Mouse (Mus musculus) naive thymus-derived CD4-positive, alpha-beta T cell, adult 5 months (primary cell): ENCODE measurements around the gene Chd1l. TPM values are rescaled to one million over a fixed set of nuclear protein-coding genes. Genes with fewer than 3 reads are reported as not detected.

ENCODE experiments used
- polyA plus RNA-seq: library from polyadenylated mRNA; unstranded; fragments of 100-300 nt; shearing (Covaris generic); gene quantifications from one replicate; pipeline ENCODE4 v1.2.1, GENCODE M21; 2017

Gene Chd1l
- 46.9 TPM for polyA plus RNA-seq

GRCm38 (mm10) chr3:97609845-97610410 is at the start of gene Chd1l:
Chd1l (minus strand) TSS chr3:97610203.

DNA sequence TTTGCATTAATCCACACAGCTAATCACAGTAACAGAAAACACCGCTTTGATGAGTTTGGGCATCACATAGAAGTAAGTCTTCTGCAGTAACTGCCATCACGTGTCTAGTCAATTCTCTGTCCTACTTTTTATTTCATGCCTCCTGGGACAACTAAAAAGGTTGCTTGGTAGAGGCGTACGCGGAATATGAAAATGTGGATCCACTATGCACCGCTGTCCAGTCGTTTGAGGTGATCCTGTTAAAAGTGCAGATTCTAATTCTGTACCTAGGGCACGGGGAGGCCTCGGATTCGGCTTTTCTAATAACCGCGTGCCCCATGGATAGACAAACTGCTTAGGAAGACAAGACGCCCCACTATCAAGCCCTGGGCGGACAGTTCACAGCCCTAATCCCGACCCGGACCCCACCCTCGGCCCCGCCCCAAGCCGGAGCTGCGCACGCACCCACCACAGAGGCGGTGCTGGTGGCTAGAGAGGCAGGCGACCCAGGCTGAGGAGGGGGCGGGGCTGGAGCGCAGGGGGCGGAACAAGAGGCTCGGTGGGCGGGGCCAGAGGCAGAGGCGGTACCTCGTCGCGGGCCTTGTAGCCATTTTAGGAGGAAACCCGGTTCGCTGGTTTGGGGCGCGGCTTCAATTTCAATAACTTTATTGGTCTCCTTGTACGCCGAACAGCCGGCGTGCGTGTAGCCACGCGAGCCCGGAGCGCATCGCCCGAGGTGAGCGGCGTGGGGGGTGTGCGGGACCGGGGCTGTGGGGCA is 47.8 kb upstream of the Chd1l start, which contains the start of gene Prkab2:
Gene Prkab2, plus strand, starts transcription at position 539 of the 757 bp plus-strand sequence.

GRCm38 (mm10) chr3:97628391-97629001 is 18.5 kb upstream of the Chd1l start, which contains the start of gene Fmo5:
Fmo5 (plus strand) TSS chr3:97628804.

Other genes starting within 250 kb of the Chd1l start
- gene Olfr1402, start 188.2 kb downstream of the Chd1l start, polyA plus RNA-seq: not detected
- gene Fmo5, start 18.6 kb upstream of the Chd1l start, polyA plus RNA-seq: 12.4 TPM
- gene Prkab2, start 48.0 kb upstream of the Chd1l start, polyA plus RNA-seq: 4.2 TPM
- gene Gm17651, start 64.5 kb upstream of the Chd1l start, polyA plus RNA-seq: not detected